Mouse (Mus musculus): Measurements from ENCODE around the gene Socs3. TPM values are rescaled to one million over a fixed set of nuclear protein-coding genes. Genes with fewer than 3 reads are reported as not detected.

Socs3 gene
- 1 to 10 TPM; 3.7 to 3.8 TPM for total RNA-seq (2021)
- long read RNA-seq, experiment 1, partial matches to known transcripts, result 0 of 6 reads
- long read RNA-seq, experiment 1, other reads (novel, unspliced or antisense), result 3 of 6 reads
- long read RNA-seq, experiment 2, partial matches to known transcripts, result 0 of 3 reads
- long read RNA-seq, experiment 2, other reads (novel, unspliced or antisense), result 2 of 3 reads

GRCm38 (mm10) chr11:117969945-117970872 lies at the start of gene Socs3:
TSS of gene Socs3 (minus strand) at chr11:117970047.
- intact Hi-C loops (cut with DNase I), result loop anchor here (2.0 to 5.0 kb wide), 4 partner anchors 37 to 93 kb away; no protein-coding TSS in a partner anchor
- peak; percentile 93 to 95 for DNase-seq (ENCODE audit: low spot score in 2 of 2)

GRCm38 (mm10) chr11:118018328-118018727 lies 48.5 kb upstream of the Socs3 start:
- peak in 1 of 2 experiments; percentile 41 for DNase-seq (ENCODE audit: low spot score in 2 of 2)
- intact Hi-C loops (cut with DNase I), result loop anchor here (2.0 kb wide), 1 partner anchor 48 kb away; the partner anchor contains the start of gene Socs3

- intact Hi-C loops (cut with DNase I), result no loop called here
Observed at GRCm38 (mm10) chr11:118015381-118016145, 45.7 kb upstream of the Socs3 start.

GRCm38 (mm10) chr11:118014391-118014995 lies 44.6 kb upstream of the Socs3 start:
- DNase-seq (ENCODE audit: low spot score in 2 of 2), result no peak
- intact Hi-C loops (cut with DNase I), result no loop called here

More at GRCm38 (mm10) chr11:118015381-118016145, 45.7 kb upstream of the Socs3 start:
- peak in 1 of 2 experiments; percentile 40 for DNase-seq (ENCODE audit: low spot score in 2 of 2)

- intact Hi-C loops (cut with DNase I), result no loop called here
- DNase-seq (ENCODE audit: low spot score in 2 of 2), result no peak
Observed at GRCm38 (mm10) chr11:118013339-118013738, 43.5 kb upstream of the Socs3 start.

- intact Hi-C loops (cut with DNase I), result no loop called here
- DNase-seq (ENCODE audit: low spot score in 2 of 2), result no peak
Observed at GRCm38 (mm10) chr11:118012595-118012994, 42.7 kb upstream of the Socs3 start.

GRCm38 (mm10) chr11:118009865-118010571 lies 40.2 kb upstream of the Socs3 start:
- no peak for DNase-seq (ENCODE audit: low spot score in 2 of 2)
- intact Hi-C loops (cut with DNase I), result no loop called here

GRCm38 (mm10) chr11:118008843-118009242 lies 39.0 kb upstream of the Socs3 start:
- intact Hi-C loops (cut with DNase I), result no loop called here
- DNase-seq (ENCODE audit: low spot score in 2 of 2), result no peak

- no peak for DNase-seq (ENCODE audit: low spot score in 2 of 2)
- intact Hi-C loops (cut with DNase I), result no loop called here
Observed at GRCm38 (mm10) chr11:118008144-118008805, 38.4 kb upstream of the Socs3 start.

- DNase-seq (ENCODE audit: low spot score in 2 of 2), result no peak
- intact Hi-C loops (cut with DNase I), result no loop called here
Observed at GRCm38 (mm10) chr11:118007460-118008143, 37.8 kb upstream of the Socs3 start.

- intact Hi-C loops (cut with DNase I), result no loop called here
- no peak for DNase-seq (ENCODE audit: low spot score in 2 of 2)
Observed at GRCm38 (mm10) chr11:118004217-118004616, 34.4 kb upstream of the Socs3 start.

GRCm38 (mm10) chr11:118003718-118004117 lies 33.9 kb upstream of the Socs3 start:
- DNase-seq (ENCODE audit: low spot score in 2 of 2), result no peak
- intact Hi-C loops (cut with DNase I), result no loop called here

- intact Hi-C loops (cut with DNase I), result no loop called here
- no peak for DNase-seq (ENCODE audit: low spot score in 2 of 2)
Observed at GRCm38 (mm10) chr11:118003176-118003575, 33.3 kb upstream of the Socs3 start.

- DNase-seq (ENCODE audit: low spot score in 2 of 2), result no peak
- intact Hi-C loops (cut with DNase I), result no loop called here
Observed at GRCm38 (mm10) chr11:118000565-118001215, 30.8 kb upstream of the Socs3 start.

GRCm38 (mm10) chr11:118000083-118000482 lies 30.2 kb upstream of the Socs3 start:
- no peak for DNase-seq (ENCODE audit: low spot score in 2 of 2)
- intact Hi-C loops (cut with DNase I), result no loop called here

- intact Hi-C loops (cut with DNase I), result no loop called here
- DNase-seq (ENCODE audit: low spot score in 2 of 2), result no peak
Observed at GRCm38 (mm10) chr11:117999260-117999934, 29.6 kb upstream of the Socs3 start.

GRCm38 (mm10) chr11:117998356-117998755 lies 28.5 kb upstream of the Socs3 start:
- DNase-seq (ENCODE audit: low spot score in 2 of 2), result no peak
- intact Hi-C loops (cut with DNase I), result no loop called here
